Mouse (Mus musculus) frontal cortex, adult (tissue): ENCODE measurements around the gene Fam13c.

Source experiments
- ATAC-seq: cut with Nextera tagmentation; 2 replicates; pipeline ENCODE4 v1.9.2; 2017; ENCODE audit warnings: mild to moderate bottlenecking, moderate library complexity, mixed read lengths; ENCODE audit not compliant: low TSS enrichment

The Fam13c gene

GRCm38 (mm10) chr10:70520143-70521131 is 80.2 kb downstream of the Fam13c start:
- ATAC-seq = peak; percentile 69

- ATAC-seq = no peak
Measured at GRCm38 (mm10) chr10:70521379-70521778, 81.1 kb downstream of the Fam13c start.

- peak; percentile 54 for ATAC-seq
Measured at GRCm38 (mm10) chr10:70530185-70530823, 90.0 kb downstream of the Fam13c start.

DNA sequence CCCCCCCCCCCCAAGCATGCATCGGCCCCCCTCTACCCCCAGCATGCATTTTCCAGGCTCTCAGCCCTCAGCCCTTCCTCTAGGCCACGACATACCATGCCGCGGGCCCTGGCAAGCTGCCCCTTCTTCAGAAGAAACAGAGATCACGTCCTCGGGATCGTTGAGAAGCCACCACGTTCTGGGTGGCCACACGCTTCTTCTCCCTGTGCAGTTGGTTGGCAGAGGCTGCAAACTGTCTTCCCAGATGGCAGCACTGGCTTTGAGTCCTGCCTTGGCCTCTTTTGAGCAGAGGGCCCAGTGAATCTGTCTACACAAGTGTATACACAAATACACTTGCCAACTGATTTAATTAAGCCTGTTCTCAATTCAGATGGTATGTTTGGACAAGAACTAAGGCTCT is 92.0 kb downstream of the Fam13c start:
- peak; percentile 33 for ATAC-seq

DNA sequence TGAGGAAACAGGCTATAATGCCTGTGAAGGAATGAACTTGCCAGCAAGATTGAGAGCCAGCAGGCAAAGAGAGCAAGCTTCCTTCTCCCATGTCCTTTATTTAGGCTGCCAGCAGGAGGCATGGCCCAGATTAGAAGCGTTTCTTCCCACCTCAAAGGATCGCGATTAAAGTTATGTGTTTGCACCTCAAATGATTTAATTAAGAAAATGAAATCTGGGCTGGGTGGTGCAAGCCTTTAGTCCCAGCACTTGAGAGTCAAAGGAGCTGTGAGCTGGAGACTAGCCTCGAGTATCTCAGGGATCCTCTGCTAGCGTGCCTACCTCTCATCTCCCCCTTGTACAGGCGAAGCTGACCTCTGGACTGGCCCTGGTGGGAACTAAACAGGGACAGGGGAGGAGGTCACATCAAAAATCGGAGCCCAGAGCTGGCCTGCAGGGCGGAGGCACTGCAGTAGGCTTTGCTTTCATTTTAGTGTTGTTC is 93.1 kb downstream of the Fam13c start:
- peak; percentile 53 for ATAC-seq

- no peak for ATAC-seq
Measured at GRCm38 (mm10) chr10:70533986-70534385, 93.7 kb downstream of the Fam13c start.

DNA sequence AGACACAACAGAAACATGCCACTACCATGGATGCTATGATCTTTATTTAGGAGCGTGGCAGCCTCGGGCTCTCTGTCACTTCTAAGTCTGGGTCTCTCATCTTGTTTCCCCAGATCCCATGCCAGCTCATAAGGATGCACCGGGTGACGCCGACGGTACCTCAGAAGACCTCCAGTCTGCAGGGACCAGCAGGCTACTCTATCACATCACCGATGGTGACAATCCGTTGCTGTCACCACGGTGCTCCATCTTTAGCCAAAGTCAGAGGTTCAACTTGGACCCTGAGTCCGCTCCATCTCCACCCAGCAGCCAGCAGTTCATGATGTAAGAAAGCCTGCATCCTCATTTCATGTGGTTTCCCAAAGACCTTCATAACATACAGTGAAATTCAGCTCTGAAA is 94.3 kb downstream of the Fam13c start:
- ATAC-seq = no peak

DNA sequence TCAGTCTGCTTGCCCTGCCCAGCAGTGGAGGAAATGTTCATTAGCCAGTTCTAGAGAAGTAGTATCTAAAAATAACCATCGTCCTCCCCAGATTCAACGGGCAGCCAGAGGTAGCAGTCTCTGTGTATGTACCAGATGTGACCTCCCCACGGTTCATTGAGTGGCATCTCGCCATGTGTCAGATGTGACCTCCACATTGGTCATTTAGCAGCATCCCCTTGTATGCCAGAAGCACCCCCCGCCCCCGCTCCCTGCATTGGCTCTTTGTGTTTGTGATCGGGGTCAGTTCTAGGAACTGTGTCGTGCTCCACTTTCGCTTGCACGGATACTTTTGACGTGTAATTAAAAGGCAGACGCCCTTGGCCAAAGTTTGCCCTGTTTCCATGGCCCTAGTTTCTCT is 95.1 kb downstream of the Fam13c start:
- no peak for ATAC-seq

GRCm38 (mm10) chr10:70537694-70538093 is 97.4 kb downstream of the Fam13c start:
- ATAC-seq = no peak

- ATAC-seq = no peak
Measured at GRCm38 (mm10) chr10:70539251-70539650, 99.0 kb downstream of the Fam13c start.

- peak; percentile 31 for ATAC-seq
Measured at GRCm38 (mm10) chr10:70540456-70541195, 100.3 kb downstream of the Fam13c start.

- ATAC-seq = no peak
Measured at GRCm38 (mm10) chr10:70542857-70543256, 102.6 kb downstream of the Fam13c start.

DNA sequence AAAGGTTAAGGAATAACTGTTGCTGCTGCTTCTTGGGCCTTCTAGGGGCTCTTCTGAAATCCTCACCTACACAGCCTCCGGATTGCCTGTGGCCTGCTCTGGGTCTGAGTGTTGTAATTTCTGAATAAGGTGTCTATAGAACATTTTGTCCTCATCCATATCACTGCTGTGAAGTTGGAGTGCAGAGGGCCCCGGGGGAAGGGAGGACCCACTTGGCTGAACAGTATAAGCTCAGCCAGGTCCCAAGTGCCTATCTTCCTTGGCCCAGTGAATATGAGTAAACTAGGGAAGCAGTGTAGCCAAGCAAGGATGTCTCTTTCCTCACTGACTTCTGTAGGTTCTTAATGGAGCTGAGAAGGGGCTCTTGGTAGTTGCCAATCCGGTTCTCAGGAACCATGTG is 112.2 kb downstream of the Fam13c start:
- no peak for ATAC-seq

GRCm38 (mm10) chr10:70563636-70564035 is 123.4 kb downstream of the Fam13c start:
- ATAC-seq = peak; percentile 53; the same call in 1 of the 2 replicates

GRCm38 (mm10) chr10:70581556-70582211 is 141.4 kb downstream of the Fam13c start:
- peak; percentile 93 for ATAC-seq

DNA sequence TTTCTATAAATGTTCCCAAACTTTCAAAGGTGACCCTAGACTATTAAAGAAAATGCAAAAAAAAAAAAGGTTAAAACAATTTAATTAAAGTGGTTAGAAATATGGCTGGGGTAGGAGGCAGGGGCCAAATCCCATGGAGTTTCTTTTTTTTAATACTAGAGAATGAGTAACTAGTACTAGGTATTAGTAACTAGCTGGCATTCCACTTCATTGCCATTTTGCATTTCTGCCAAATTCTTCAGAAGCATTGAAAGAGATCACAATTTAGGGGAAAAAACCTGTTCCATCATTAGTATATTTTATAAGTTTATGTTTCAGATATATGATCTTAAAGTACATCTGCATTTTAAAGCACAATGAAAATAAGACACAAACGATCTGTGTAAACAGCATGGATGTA is 143.9 kb downstream of the Fam13c start:
- ATAC-seq = no peak

DNA sequence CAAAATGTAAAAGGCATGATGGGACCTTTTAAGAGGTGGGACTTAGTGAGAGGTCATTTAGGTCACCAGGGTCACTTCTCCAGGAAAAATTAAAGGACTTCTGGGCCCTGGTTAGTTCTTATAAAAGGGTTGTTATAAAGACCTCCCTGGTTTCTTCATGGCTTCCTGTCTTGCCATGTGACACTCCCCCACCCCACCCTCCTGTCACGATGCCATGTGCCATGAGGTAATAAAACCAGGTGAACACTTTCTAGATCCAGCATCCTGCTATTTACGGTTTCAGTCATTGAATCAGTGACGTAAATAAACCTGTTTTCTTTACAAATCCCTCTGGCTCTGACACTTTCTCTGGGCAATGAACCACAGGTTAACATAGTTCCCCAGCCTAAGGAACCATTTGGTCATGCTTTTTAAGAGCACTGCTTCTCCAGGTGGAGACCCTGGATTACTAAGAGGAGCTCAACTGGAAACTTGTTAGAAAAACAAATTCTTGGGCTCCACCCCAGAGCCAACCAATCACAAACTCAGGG is 146.7 kb downstream of the Fam13c start:
- no peak for ATAC-seq

DNA sequence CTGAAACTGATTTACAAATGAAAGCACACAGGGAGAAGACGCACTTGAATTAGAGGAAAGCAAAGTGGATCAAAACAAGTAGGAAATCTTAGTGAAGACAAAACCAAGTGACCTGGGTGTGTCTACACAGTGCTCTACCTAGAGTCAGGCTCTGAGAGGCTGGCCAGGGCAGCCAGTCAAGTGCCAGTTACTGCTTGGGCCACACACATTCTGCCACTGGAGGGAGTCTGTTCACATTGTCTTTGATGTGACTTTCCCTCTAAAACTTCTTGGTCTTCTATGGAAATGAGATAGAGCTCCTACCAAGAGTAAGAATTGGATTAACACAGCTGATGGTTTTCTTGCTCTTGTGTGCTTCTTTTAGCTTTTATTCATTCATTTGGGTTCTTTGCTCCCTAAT is 153.7 kb downstream of the Fam13c start:
- peak; percentile 39 for ATAC-seq

GRCm38 (mm10) chr10:70598081-70598515 is 157.8 kb downstream of the Fam13c start:
- ATAC-seq = peak; percentile 14

DNA sequence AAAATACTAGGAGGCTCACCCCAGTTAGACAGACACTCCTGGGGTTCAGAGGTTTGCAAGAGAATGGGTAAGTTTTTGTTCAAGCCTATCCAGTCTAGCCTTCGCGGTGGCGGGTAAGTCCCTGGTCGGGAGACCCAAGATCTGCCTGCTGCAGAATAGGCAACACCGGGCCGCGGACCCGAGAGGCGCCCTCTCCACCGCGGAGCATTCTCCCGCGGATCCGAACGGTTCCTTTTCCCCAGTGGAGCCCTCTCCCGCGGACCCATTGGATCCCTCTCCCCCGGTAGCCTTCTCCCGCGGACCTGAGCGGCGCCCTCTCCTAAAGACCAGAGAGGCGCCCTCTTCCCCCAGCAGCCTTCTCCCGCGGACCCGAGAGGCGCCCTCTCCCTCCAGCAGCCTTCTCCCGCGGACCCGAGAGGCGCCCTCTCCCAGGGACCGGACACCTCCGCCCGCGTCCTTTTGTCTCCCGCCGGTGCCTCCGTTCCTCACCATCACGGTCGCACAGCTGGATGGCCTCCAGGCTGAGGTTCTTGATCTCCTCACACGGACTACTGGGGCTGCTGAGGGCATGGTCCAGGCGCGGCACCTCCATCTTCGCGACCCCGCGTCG is 158.3 kb downstream of the Fam13c start:
- peak; percentile 56 for ATAC-seq
